Mouse (Mus musculus) liver, embryonic 14.5 days (tissue): ENCODE measurements around the gene Usp20. TPM values are rescaled to one million over a fixed set of nuclear protein-coding genes. Genes with fewer than 3 reads are reported as not detected.

Experiments
- ATAC-seq: fragments of 200-750 bp; cut with Nextera tagmentation; 2 replicates; pipeline ENCODE4 v1.8.0; 2017; ENCODE audit warnings: moderate number of reproducible peaks, mild to moderate bottlenecking, moderate library complexity; ENCODE audit not compliant: insufficient read depth
- DNase-seq, 3 experiments: peaks; one replicate each; pipeline ENCODE4 v3.0.0-alpha.2; 2012 to 2013; ENCODE audit warnings: low read depth in 3 of 3, low spot score in 3 of 3
- H3K27ac ChIP-seq: fragments of 300-500 bp; sonication (generic); 2 replicates; pipeline ENCODE4 v1.5.1; 2014; ENCODE audit warnings: moderate library complexity, mild to moderate bottlenecking, control low read depth, inconsistent platforms
- H3K27me3 ChIP-seq: fragments of 300-500 bp; sonication (generic); 2 replicates; pipeline ENCODE4 v1.6.1; 2014; ENCODE audit warnings: mild to moderate bottlenecking, low read length, moderate library complexity; ENCODE audit not compliant: control insufficient read depth, insufficient read depth
- H3K36me3 ChIP-seq: fragments of 300-500 bp; sonication (generic); replicated peaks from 2 replicates; pipeline ENCODE4 v1.6.1; 2014; ENCODE audit warnings: low read depth; ENCODE audit not compliant: control insufficient read depth, insufficient read depth
- H3K4me1 ChIP-seq, 2 experiments: fragments of 200-500 bp in 1 of 2; fragments of 300-500 bp in 1 of 2; sonication (generic) in 1 of 2; replicated peaks; 2 replicates each; pipeline ENCODE4 v1.6.1; 2012 to 2014; ENCODE audit warnings: antibody characterized with exemption in 1 of 2, inconsistent platforms in 1 of 2, low read length in 1 of 2; ENCODE audit not compliant: control insufficient read depth in 2 of 2, insufficient read depth in 2 of 2
- H3K4me2 ChIP-seq: fragments of 300-500 bp; sonication (generic); 2 replicates; pipeline ENCODE4 v1.6.1; 2014; ENCODE audit warnings: low read depth, mild to moderate bottlenecking, control low read depth, moderate library complexity
- H3K4me3 ChIP-seq, 2 experiments: fragments of 200-500 bp in 1 of 2; fragments of 300-500 bp in 1 of 2; sonication (generic) in 1 of 2; 2 replicates each; pipeline ENCODE4 v1.5.1; 2012 to 2014; ENCODE audit warnings: low read depth in 2 of 2, low read length in 2 of 2, mild to moderate bottlenecking in 2 of 2, control low read depth in 1 of 2, inconsistent platforms in 1 of 2, moderate library complexity in 1 of 2; ENCODE audit not compliant: insufficient read depth in 1 of 2
- H3K9ac ChIP-seq: fragments of 300-500 bp; sonication (generic); replicated peaks from 2 replicates; pipeline ENCODE4 v1.6.1; 2014; ENCODE audit warnings: mild to moderate bottlenecking, control low read depth, moderate library complexity
- H3K9me3 ChIP-seq: fragments of 300-500 bp; sonication (generic); 2 replicates; pipeline ENCODE4 v1.6.1; 2016; ENCODE audit warnings: low read length, mixed read lengths; ENCODE audit not compliant: control insufficient read depth
- CTCF ChIP-seq: IDR thresholded peaks from 2 replicates; pipeline ENCODE4 v1.5.1; 2016; ENCODE audit warnings: antibody characterized with exemption, low read depth, control low read depth
- EP300 ChIP-seq: IDR thresholded peaks from 2 replicates; pipeline ENCODE4 v1.6.1; 2016; ENCODE audit warnings: antibody characterized with exemption, low read depth
- WGBS: fragments of 180-500 bp; shearing (Covaris S2); extraction: QIAGEN DNeasy Blood & Tissue Kit; methylation state at CpG from one replicate; pipeline ENCODE4 v1.1.7; 2014; ENCODE audit not compliant: insufficient replicate concordance; 5-methylcytosine and 5-hydroxymethylcytosine counted together
- polyA plus RNA-seq, 2 experiments: library from polyadenylated mRNA; depleted of rRNA in 1 of 2; stranded (reverse) in 1 of 2; unstranded in 1 of 2; fragments of >200 nt; fragmentation: Nextera tagmentation in 1 of 2; extraction: Ambion mirVana in 1 of 2; gene quantifications; 2 replicates each; pipeline versions ENCODE4 v1.2.1 to v1.2.3; 2012 to 2014

The Usp20 gene
- polyA plus RNA-seq, 2 experiments: 2.7 to 3.2 TPM

DNA sequence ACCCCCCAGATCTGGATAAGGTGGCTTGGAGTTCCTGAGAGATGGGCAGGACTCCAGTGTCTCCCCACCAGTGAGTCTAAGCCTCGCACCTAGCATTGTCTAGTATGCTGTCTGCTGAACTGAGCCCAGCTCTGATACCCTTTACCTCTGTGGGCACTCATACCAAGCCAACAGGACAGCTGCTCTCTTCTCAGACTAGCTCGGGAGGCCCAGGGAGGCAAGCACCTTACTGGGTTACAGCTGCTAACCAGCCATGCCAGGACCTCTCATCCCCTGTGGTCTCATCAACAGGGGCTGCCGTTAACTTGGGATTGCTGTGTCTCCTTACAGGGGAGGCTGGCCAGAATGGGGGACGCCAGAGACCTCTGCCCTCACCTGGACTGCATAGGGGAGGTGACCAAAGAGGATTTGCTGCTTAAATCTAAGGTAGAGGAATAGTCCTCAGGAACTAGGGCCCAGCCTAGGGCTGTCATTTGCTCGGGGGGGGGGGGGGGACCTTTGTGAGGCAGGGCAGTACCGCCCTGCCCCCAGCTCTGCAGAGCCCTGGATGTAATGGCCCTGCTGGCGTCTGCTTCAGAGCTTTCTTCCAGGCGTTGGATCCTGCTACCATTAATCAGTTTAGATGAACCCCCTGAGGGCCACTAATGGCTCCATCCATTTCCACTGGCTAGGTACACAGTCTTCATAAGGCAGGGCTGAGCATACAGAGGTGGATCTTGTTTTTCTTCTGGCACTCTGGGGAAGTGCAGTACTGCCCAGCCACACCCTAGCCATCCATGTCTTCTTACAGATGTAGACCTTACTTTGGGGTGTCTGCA, 16.6 kb downstream of the Usp20 start:
- Histone ChIP-seq H3K4me2 (no peak overlapping the region), H3K27ac (no peak overlapping the region), H3K9me3 (no peaks in the 10 kb centered on the region), H3K27me3 (no peaks in the 10 kb centered on the region), H3K4me3 (no peak overlapping the region), H3K4me1 (no peaks in the 10 kb centered on the region), H3K36me3 (no peaks in the 10 kb centered on the region; the same call in 1 of the 2 replicates), H3K9ac (no peak overlapping the region)
- TF ChIP-seq CTCF (no peak), EP300 (no peak)
- 64% methylated on average over 8 of the region's 8 CpGs for WGBS
- DNase-seq (no peak), ATAC-seq (no peak)

DNA sequence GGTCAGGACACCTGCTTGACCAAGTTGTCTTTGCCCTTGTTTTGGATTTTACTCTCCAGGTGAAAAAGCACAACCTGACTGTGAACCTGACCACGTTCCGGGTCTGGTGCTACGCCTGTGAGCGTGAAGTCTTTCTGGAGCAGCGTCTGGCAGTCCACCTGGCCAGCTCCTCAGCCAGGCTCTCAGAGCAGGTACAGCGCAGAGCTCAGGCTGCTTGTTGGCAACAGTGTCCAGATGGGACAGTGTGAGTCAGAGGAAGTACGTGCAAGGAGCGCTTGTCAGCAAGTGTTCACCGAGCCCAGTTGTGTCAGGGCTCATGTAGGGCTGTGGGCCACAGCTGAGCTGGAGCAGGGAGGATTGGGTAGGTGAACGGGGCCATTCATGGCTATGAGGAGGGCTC, 20.8 kb downstream of the Usp20 start:
- no peak for TF ChIP-seq EP300
- no peak for TF ChIP-seq CTCF
- DNase-seq (no peak), ATAC-seq (no peak)
- Histone ChIP-seq H3K36me3 (no peaks in the 10 kb centered on the region; the same call in 1 of the 2 replicates), H3K9ac (no peak overlapping the region), H3K9me3 (no peaks in the 10 kb centered on the region), H3K4me3 (no peak overlapping the region), H3K27ac (no peak overlapping the region), H3K4me2 (no peak overlapping the region), H3K4me1 (peaks cover 23 to 30% of the 10 kb centered on the region in 2 experiments), H3K27me3 (no peaks in the 10 kb centered on the region)
- WGBS: 87% methylated on average over 10 of the region's 10 CpGs

DNA sequence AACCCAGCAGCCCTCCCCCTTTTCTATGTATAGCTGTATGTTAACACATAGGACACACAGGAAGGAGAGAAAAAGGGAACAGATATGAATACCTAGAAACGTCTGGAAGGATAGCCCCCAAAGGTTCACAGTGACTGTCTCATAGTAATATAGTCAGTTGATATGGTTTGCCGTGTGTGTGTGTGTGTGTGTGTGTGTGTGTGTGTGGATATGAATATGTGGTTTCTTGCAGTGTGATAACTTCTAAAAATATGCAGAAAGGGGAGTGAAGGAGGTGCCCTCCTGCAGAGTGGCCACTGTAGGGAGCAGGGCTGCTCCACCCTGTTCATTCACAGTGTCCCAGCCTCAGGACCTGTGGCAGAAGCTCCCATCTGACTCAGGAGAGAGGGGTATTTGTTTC, 23.4 kb downstream of the Usp20 start:
- Histone ChIP-seq H3K4me3 (peak overlapping the region; percentile 46 to 47), H3K9ac (peak overlapping the region; percentile 65), H3K27ac (peak overlapping the region; percentile 87), H3K4me2 (peak overlapping the region; percentile 69), H3K4me1 (peaks cover 23 to 30% of the 10 kb centered on the region in 2 experiments), H3K36me3 (no peaks in the 10 kb centered on the region; the same call in 1 of the 2 replicates), H3K27me3 (no peaks in the 10 kb centered on the region), H3K9me3 (no peaks in the 10 kb centered on the region)
- DNase-seq (no peak), ATAC-seq (peak; percentile 55; the same call in 1 of the 2 replicates)
- 15% methylated on average over 2 of the region's 2 CpGs for WGBS
- no peak for TF ChIP-seq EP300
- TF ChIP-seq CTCF: no peak

DNA sequence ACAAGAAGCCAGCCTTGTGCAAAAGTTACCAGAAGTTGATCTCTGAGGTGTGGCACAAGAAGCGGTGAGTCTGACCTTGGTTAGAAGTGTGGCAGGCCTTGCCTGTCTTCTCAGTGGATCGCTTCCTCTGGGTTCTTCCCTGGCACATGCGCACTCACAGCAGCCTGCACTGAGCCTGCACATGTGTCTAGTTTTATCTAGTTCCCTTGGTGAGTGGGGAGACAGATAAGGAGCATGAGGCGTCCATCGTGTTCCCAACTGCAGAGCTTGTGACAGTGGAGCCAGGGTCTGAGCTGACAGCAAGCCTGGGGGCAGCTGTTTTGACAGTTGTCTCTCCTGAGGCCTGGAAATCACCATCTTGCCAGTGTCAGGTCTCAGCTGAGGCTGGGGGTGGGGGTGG, 24.4 kb downstream of the Usp20 start:
- DNase-seq: peak; percentile 77 to 82 (median 79)
- WGBS: 13% methylated on average over 5 of the region's 5 CpGs
- H3K4me3 ChIP-seq: peak overlapping the region; percentile 46 to 47
- no peaks in the 10 kb centered on the region for H3K9me3 ChIP-seq
- peak overlapping the region; percentile 69 for H3K4me2 ChIP-seq
- H3K27me3 ChIP-seq: no peaks in the 10 kb centered on the region
- H3K27ac ChIP-seq: peak overlapping the region; percentile 87
- peak; percentile 89 for ATAC-seq
- TF ChIP-seq EP300: peak; percentile 74
- TF ChIP-seq CTCF: no peak
- peak overlapping the region; percentile 65 for H3K9ac ChIP-seq
- no peaks in the 10 kb centered on the region; the same call in 1 of the 2 replicates for H3K36me3 ChIP-seq
- H3K4me1 ChIP-seq: peaks cover 23 to 30% of the 10 kb centered on the region in 2 experiments

DNA sequence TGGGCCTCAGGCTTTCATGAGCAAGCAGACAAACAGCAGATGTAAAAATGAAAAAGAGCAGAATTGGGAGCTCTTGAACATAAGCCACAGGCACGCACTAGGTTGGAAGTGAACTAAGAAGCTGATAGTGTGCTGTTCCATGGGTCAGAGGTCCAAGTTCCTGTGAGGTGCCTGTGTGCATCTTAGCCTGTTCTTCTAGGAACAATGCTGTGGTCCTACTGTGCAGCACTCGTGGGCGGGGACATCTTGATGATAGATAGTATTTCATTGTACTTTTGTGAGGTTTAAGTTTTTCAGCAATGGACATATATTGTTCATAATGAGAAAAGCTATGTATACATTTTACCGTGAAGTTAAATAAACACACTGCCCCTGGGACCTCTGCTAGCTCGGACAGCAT, 25.1 kb downstream of the Usp20 start:
- Histone ChIP-seq H3K4me1 (peaks cover 23 to 30% of the 10 kb centered on the region in 2 experiments), H3K27me3 (no peaks in the 10 kb centered on the region), H3K9ac (no peak overlapping the region; the same call in 1 of the 2 replicates), H3K9me3 (no peaks in the 10 kb centered on the region), H3K4me3 (no peak overlapping the region), H3K4me2 (peak overlapping the region; percentile 69; the same call in 1 of the 2 replicates), H3K36me3 (no peaks in the 10 kb centered on the region), H3K27ac (peak overlapping the region; percentile 87)
- no peak for TF ChIP-seq EP300
- no peak for TF ChIP-seq CTCF
- no peak for DNase-seq
- no peak for ATAC-seq
- WGBS: 66% methylated on average over 5 of the region's 5 CpGs
